Mouse (Mus musculus): ENCODE measurements around the gene Kmo.
A peak's percentile ranks its signal among the peaks of the same experiment; 100 is the strongest.

Kmo gene

DNA sequence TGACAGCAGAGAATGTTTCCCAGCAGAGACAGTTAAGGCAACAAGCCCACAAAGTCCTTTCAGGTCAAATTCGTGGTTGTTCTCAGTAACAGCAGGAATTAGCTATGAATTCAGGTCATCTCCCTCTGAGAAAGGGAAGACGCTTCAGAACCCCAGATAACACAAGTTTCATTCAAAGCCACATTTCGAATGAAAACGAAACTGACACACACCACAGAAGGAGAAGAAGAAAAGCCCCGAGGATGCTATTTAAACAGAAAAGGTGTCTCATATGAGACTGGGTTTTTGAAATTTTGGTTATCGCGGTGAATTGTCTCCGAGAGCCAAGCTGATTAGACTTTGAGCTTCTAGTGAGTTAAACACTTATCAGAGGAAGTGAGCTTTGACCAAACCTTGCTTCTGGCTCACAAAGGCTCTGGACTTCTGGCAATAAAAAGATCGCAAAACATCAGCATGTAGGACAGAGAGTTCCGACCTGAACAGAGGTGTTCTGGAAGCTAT lies 11.6 kb downstream of the Kmo start:
- no peak for DNase-seq (ENCODE audit: low spot score in 2 of 2)

- DNase-seq (ENCODE audit: low spot score in 2 of 2): no peak
Observed at GRCm38 (mm10) chr1:175632470-175632869, 12.3 kb downstream of the Kmo start.

- DNase-seq (ENCODE audit: low spot score in 2 of 2): no peak
Observed at GRCm38 (mm10) chr1:175637677-175638076, 17.5 kb downstream of the Kmo start.

- DNase-seq (ENCODE audit: low spot score in 2 of 2): no peak
Observed at GRCm38 (mm10) chr1:175639072-175639471, 18.9 kb downstream of the Kmo start.

DNA sequence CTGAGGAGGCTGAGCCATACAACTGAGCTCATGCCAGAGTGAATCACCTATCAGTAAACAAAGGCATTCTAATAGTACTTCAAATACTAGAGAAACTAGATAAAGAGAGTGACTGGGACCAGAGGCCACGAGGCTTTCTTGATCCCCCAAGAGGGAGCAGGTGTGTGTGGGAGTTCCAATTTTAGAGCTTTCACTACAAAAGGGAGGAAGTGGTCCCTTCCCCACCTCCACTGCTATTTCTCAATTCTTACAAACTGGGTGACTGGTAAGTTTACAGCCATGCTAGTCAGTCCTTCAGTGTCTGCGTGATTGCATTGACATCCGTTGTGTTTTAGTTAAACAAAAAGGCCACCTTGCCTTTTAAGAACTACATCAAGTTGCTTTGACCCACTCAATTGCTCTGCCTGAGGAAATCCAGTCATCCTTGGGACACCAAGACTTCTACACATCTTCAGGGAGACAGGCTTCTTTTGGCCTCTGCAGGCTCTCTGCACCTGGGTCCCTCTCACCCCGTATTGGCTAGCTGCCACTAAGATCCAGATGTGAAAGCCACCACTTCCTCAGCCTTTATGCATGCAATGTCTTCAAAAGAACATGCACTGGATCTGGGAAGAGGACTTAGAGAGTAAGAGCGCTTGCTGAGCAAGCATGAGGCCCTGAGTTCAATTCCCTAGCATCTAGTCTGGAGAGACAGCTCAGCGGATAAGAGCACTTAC lies 20.4 kb downstream of the Kmo start:
- no peak for DNase-seq (ENCODE audit: low spot score in 2 of 2)

- DNase-seq (ENCODE audit: low spot score in 2 of 2): no peak
Observed at GRCm38 (mm10) chr1:175643496-175644265, 23.5 kb downstream of the Kmo start.

- no peak for DNase-seq (ENCODE audit: low spot score in 2 of 2)
Observed at GRCm38 (mm10) chr1:175646952-175647351, 26.8 kb downstream of the Kmo start.

GRCm38 (mm10) chr1:175648615-175649014 lies 28.4 kb downstream of the Kmo start:
- no peak for DNase-seq (ENCODE audit: low spot score in 2 of 2)

DNA sequence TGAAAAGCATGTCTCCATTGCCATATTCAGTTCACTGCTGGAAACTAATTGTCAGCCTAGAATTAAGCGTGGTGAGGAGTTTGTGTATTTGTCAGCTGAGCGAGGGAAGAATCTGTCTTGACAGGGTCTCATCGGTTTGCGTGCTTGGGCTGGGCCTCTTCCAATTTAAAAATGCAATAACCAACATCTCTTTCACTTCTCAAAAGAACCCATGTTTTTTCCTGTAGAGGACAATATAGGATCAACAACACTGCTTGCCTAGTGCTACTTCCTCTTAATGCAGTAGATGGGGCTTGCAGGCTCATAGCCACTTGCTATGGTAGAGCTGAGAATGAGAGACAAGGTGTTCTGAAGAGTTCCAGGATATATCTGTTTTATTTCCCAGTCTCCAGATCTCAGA lies 39.7 kb downstream of the Kmo start:
- no peak for DNase-seq (ENCODE audit: low spot score in 2 of 2)

GRCm38 (mm10) chr1:175668666-175669405 lies 48.7 kb downstream of the Kmo start:
- peak; percentile 45 to 53 for DNase-seq (ENCODE audit: low spot score in 2 of 2)

- no peak for DNase-seq (ENCODE audit: low spot score in 2 of 2)
Observed at GRCm38 (mm10) chr1:175669456-175669855, 49.3 kb downstream of the Kmo start.

DNA sequence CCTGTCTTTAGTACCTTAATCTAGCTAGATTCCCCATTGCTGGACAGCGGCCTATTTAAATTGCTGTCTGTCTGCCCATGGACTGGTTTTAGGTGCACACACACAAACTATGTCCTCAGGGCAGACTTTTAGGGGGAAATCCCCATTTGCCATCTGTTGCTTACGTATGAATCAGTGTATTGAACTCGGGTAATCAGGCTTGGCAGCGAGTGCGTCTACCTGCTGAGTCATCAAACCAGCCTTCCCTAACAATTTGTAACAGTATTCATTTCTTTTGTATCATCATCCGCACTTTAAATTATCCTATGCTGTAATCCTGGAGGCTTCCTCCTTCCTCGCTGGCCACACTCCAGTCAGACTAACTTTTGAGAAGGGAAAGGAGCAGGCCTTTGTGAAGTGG lies 49.9 kb downstream of the Kmo start:
- DNase-seq (ENCODE audit: low spot score in 2 of 2): no peak

DNA sequence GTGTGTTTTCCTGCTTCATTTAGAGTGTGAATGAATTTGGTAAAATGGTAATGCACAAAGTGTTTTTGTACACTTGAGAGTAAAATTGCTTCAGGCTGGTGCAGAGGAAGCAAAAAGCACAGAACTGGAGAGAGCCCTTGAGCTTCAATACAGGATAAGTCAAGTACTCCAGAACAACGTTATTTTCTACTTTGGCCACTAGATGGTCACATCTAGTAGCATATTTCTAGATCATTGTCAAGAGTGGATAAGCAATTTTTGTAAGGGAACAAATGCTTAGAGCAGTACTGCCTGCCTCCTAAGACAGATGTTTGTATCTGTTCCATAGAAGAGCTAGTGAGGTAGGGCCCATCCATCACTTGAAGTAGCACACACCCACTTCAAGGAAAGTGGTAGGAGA lies 51.4 kb downstream of the Kmo start:
- no peak for DNase-seq (ENCODE audit: low spot score in 2 of 2)

GRCm38 (mm10) chr1:175673563-175674325 lies 53.6 kb downstream of the Kmo start:
- no peak for DNase-seq (ENCODE audit: low spot score in 2 of 2)

GRCm38 (mm10) chr1:175675116-175675515 lies 54.9 kb downstream of the Kmo start:
- no peak for DNase-seq (ENCODE audit: low spot score in 2 of 2)

DNA sequence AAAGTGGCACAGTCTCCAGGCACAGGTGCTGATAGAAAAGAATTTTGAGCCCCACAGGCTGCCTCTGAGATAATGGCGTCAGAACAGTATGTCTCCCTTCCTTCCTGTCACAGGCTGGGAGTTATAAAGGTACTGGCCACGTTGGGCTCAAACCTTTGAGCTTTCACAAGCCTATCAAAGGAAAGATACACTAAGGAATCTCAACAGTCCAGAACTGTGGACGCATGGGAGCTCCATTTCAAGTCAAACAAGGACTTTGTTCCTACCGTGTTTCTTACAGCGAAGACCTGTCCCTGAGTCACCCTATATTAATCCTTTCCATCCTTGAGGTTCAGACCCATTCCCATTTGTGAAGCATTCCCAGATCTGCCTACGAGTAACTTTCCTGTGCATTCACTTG lies 57.3 kb downstream of the Kmo start:
- DNase-seq (ENCODE audit: low spot score in 2 of 2): no peak

- DNase-seq (ENCODE audit: low spot score in 2 of 2): no peak
Observed at GRCm38 (mm10) chr1:175680995-175681394, 60.8 kb downstream of the Kmo start.

GRCm38 (mm10) chr1:175691686-175692245 lies 71.6 kb downstream of the Kmo start:
- no peak for DNase-seq (ENCODE audit: low spot score in 2 of 2)

GRCm38 (mm10) chr1:175692246-175692996 lies 72.2 kb downstream of the Kmo start, which contains the start of the genes Opn3 and Chml:
Gene Opn3, minus strand, starts transcription at chr1:175692776.
Gene Chml, minus strand, starts transcription at chr1:175692901.
- peak; percentile 96 for DNase-seq (ENCODE audit: low spot score in 2 of 2)

DNA sequence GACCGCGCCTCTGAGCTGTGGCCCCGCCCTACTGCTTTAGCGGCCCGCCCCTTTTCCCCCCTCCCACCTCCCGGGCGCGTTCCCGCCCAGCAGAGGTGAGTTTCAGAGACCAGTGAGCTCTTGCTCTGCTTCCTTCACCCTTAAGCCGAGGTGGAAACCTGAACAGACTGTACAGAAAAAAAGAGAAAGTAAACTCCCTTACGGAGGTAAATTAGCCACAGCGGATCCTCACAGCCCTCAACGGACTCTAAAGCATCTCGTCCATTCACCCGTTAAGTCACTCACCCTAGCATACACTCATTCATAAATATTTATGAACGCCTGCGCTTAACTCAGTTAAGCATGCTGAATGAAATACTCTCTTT lies 72.8 kb downstream of the Kmo start:
- DNase-seq (ENCODE audit: low spot score in 2 of 2): no peak

All from right cerebral cortex, adult 2 months (tissue).